Mouse (Mus musculus): ENCODE data around the gene Saysd1.

Gene Saysd1

GRCm38 (mm10) chr14:20041836-20042235 is 96.5 kb downstream of the Saysd1 start:
- DNase-seq (ENCODE audit: low read depth, low spot score) = no peak

- no peak for DNase-seq (ENCODE audit: low read depth, low spot score)
These were observed 97.4 kb downstream of the Saysd1 start for GRCm38 (mm10) chr14:20040976-20041375.

- no peak for DNase-seq (ENCODE audit: low read depth, low spot score)
These were observed 98.5 kb downstream of the Saysd1 start for GRCm38 (mm10) chr14:20039795-20040194.

- DNase-seq (ENCODE audit: low read depth, low spot score) = peak; percentile 67
These were observed 105.6 kb downstream of the Saysd1 start for GRCm38 (mm10) chr14:20032738-20033116.

- DNase-seq (ENCODE audit: low read depth, low spot score) = peak; percentile 63
These were observed 106.2 kb downstream of the Saysd1 start for GRCm38 (mm10) chr14:20032016-20032737.

- peak; percentile 67 for DNase-seq (ENCODE audit: low read depth, low spot score)
These were observed 108.7 kb downstream of the Saysd1 start for GRCm38 (mm10) chr14:20029606-20030005.

- DNase-seq (ENCODE audit: low read depth, low spot score) = peak; percentile 81
These were observed 110.9 kb downstream of the Saysd1 start for GRCm38 (mm10) chr14:20027475-20027874.

Measured in ZHBTc4 (cell line).